Mouse (Mus musculus) hindbrain, embryonic 12.5 days (tissue): ENCODE measurements around the gene Gpr18. TPM values are rescaled to one million over a fixed set of nuclear protein-coding genes. Genes with fewer than 3 reads are reported as not detected.

ENCODE experiments used
- ATAC-seq: fragments of 200-750 bp; cut with Nextera tagmentation; 2 replicates; pipeline ENCODE4 v1.8.0; 2017; ENCODE audit warnings: moderate TSS enrichment; ENCODE audit not compliant: low FRiP score
- H3K27ac ChIP-seq: fragments of 300-500 bp; sonication (generic); 2 replicates; pipeline ENCODE4 v1.5.1; 2016; ENCODE audit warnings: mild to moderate bottlenecking
- H3K27me3 ChIP-seq: fragments of 300-500 bp; sonication (generic); 2 replicates; pipeline ENCODE4 v1.6.1; 2016; ENCODE audit warnings: mild to moderate bottlenecking
- H3K36me3 ChIP-seq: fragments of 300-500 bp; sonication (generic); 2 replicates; pipeline ENCODE4 v1.6.1; 2016; ENCODE audit warnings: mild to moderate bottlenecking
- H3K4me1 ChIP-seq: fragments of 300-500 bp; sonication (generic); 2 replicates; pipeline ENCODE4 v1.6.1; 2016
- H3K4me2 ChIP-seq: fragments of 300-500 bp; sonication (generic); replicated peaks from 2 replicates; pipeline ENCODE4 v1.6.1; 2016; ENCODE audit warnings: mild to moderate bottlenecking
- H3K4me3 ChIP-seq: fragments of 300-500 bp; sonication (generic); 2 replicates; pipeline ENCODE4 v1.5.1; 2016; ENCODE audit warnings: mild to moderate bottlenecking
- H3K9ac ChIP-seq: fragments of 300-500 bp; sonication (generic); 2 replicates; pipeline ENCODE4 v1.6.1; 2016; ENCODE audit warnings: mild to moderate bottlenecking, moderate library complexity
- H3K9me3 ChIP-seq: fragments of 300-500 bp; sonication (generic); replicated peaks from 2 replicates; pipeline ENCODE4 v1.6.1; 2016; ENCODE audit warnings: mild to moderate bottlenecking
- WGBS: fragments of 180-500 bp; shearing (Covaris S2); methylation state at CpG from one replicate; pipeline ENCODE4 v1.1.7; 2016; 5-methylcytosine and 5-hydroxymethylcytosine counted together
- polyA plus RNA-seq: library from polyadenylated mRNA; unstranded; fragments of >200 nt; fragmentation: Nextera tagmentation; extraction: Ambion mirVana; gene quantifications from 2 replicates; pipeline ENCODE4 v1.2.1, GENCODE M21; 2016

The Gpr18 gene
- polyA plus RNA-seq, 1 experiment from 2014 or later: not detected

DNA sequence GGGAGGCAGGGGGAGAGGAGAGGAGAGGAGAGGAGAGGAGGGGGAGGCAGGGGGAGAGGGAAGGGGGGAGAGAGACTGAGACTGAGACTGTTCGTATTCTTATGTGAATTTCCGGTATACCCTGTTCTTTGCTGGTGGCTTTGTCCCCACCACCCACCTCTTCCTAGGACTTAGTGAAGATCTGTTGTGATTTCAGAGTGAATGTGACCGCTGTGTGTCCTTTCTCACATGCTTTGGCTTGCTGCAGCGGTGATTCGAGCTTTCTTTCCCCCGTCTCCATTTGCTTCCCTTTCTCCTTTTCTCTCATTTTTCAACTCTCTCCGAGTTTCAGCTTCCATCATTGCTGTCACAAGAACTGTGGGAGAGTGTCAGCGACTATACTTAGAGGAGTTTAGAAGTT lies 31.1 kb upstream of the Gpr18 start:
- WGBS: 77% methylated on average over 8 of the region's 8 CpGs
- Histone ChIP-seq H3K4me2 (no peak overlapping the region), H3K36me3 (no peaks in the 10 kb centered on the region), H3K27me3 (no peaks in the 10 kb centered on the region), H3K4me3 (no peak overlapping the region), H3K9me3 (0 out of 2 replicates have a peak, but pooled peaks cover 3% of the 10 kb centered on the region), H3K27ac (no peak overlapping the region), H3K9ac (no peak overlapping the region), H3K4me1 (no peaks in the 10 kb centered on the region)
- no peak for ATAC-seq

DNA sequence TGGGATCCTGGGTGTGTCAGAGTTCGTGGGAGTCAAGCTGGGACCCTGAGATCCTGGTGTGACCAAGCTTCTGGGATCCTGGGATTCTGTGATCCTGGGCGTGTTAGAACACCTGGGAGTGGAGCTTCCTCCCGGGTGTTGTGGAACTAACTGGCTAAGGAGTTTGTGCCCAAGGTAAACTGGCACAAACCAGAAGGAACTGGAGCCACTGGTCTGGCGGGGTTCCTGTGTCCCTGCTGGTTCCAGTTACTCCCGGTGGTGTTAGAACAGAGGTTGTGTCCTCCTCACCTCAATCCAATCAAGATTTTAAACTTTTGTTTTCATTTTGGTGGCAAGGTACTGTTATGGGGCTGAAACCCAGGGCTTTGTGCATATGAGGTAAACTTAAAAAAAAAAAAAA lies 30.6 kb upstream of the Gpr18 start:
- H3K4me3 ChIP-seq: no peak overlapping the region
- no peak overlapping the region for H3K9ac ChIP-seq
- 0 out of 2 replicates have a peak, but pooled peaks cover 3% of the 10 kb centered on the region for H3K9me3 ChIP-seq
- no peaks in the 10 kb centered on the region for H3K27me3 ChIP-seq
- no peaks in the 10 kb centered on the region for H3K36me3 ChIP-seq
- H3K4me1 ChIP-seq: no peaks in the 10 kb centered on the region
- ATAC-seq: no peak
- 84% methylated on average over 5 of the region's 5 CpGs for WGBS
- H3K27ac ChIP-seq: no peak overlapping the region
- H3K4me2 ChIP-seq: no peak overlapping the region

DNA sequence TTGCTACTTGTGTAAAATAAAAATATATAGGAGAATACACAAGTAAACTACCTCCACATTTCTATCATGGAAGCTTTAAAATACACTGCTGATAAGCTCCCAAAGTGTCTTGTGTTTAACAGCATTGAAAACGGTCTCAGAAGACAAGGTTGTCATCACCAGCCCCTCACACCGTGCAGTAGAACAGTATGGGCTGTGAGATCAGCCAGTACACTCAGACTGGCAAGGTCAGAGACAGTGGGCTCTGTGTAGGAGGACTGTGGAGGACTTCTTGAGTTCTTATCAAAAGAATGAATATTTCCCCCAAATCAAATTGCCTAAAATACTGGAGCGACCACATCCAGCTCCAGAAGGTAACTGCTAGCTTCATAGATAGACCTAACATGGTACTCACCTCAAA lies 24.0 kb upstream of the Gpr18 start:
- H3K4me1 ChIP-seq: no peaks in the 10 kb centered on the region
- H3K9ac ChIP-seq: no peak overlapping the region
- no peak overlapping the region for H3K4me3 ChIP-seq
- no peak for ATAC-seq
- H3K27ac ChIP-seq: no peak overlapping the region
- 91% methylated on average over 3 of the region's 3 CpGs for WGBS
- peaks cover 7% of the 10 kb centered on the region for H3K36me3 ChIP-seq
- H3K9me3 ChIP-seq: peaks cover 13% of the 10 kb centered on the region; the same call in 1 of the 2 replicates
- no peak overlapping the region for H3K4me2 ChIP-seq
- H3K27me3 ChIP-seq: no peaks in the 10 kb centered on the region

DNA sequence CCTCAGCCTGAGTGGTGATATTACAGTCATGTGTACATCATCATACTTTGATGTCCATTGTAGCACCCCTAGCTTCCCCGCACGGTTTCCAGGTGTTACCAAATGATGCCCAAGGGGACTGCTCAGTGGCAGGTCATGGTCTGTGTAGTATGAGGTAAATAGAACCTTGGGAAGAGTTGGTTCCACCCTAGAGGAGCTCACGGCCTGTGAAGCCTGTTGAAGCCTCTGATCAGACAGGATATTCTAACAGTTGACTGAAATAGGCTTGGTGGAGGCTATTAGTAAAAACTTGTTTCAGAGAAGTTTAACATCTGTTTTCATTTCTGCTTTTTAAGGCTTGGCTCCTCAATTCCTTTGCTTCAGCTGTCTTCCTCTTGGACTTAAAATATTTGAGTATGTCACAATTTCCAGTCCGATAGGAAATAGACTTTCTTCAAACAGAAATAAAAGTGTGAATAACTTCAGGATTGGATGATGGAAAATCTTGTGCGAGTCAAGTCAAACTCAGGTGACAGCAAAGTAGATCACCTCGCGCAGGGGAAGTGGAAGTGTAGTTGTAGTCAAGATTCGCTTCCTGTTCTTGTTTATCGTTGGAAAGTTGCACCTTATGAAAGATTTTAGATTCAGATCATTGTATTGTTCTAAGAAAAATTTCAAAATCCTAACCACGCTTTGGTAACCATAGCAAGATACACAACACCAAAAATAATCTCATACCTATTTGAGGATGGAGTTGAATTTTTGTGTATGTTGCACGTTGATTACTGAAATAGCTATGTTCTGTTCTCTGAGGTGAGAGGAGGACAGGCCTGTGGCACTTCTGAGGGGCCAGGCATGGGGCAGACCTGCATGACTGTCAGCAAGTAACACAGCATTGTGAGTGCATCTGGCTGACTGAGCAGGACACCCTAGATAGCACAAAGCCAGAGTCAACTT lies 22.9 kb upstream of the Gpr18 start:
- ATAC-seq: no peak
- no peaks in the 10 kb centered on the region for H3K27me3 ChIP-seq
- no peak overlapping the region for H3K4me3 ChIP-seq
- no peak overlapping the region for H3K4me2 ChIP-seq
- WGBS: 92% methylated on average over 11 of the region's 11 CpGs
- peaks cover 17% of the 10 kb centered on the region for H3K36me3 ChIP-seq
- H3K9me3 ChIP-seq: peaks cover 13% of the 10 kb centered on the region; the same call in 1 of the 2 replicates
- no peaks in the 10 kb centered on the region for H3K4me1 ChIP-seq
- H3K27ac ChIP-seq: no peak overlapping the region
- no peak overlapping the region for H3K9ac ChIP-seq

DNA sequence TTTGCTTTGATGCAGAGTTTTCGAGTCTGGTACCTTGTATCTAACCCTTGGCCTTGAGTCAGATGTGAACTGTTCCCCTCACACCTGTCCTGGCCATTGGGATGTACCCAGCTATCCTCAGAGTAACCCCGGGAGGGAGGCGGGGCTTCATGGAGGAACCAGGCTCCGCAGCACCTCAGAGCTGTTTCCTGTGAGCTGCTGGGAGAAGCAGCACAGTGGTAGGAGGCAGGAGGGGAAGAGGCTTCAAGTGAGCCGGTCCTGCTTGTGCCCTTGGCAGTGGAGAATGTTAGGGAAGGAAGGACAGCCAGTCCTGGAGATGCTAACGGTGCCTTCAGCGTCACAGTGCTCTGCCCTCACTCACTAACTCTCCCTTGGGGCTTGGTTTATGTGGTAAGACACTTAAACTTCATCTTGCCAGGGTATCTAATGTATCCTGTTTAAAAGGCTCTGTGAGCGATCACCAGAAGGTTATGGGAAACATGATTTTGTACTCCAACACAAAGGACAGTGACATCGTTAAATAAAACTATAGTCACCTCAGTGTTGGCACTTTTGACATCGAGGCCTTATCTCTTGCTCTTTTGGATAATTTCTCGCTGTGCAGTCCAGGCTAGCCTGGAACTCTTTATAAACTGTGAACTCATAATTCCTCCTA lies 22.1 kb upstream of the Gpr18 start:
- WGBS: 87% methylated on average over 11 of the region's 11 CpGs
- no peaks in the 10 kb centered on the region for H3K27me3 ChIP-seq
- no peak overlapping the region for H3K27ac ChIP-seq
- no peak for ATAC-seq
- no peak overlapping the region for H3K4me2 ChIP-seq
- no peak overlapping the region for H3K9ac ChIP-seq
- no peak overlapping the region for H3K4me3 ChIP-seq
- H3K4me1 ChIP-seq: no peaks in the 10 kb centered on the region
- H3K36me3 ChIP-seq: peaks cover 17% of the 10 kb centered on the region
- H3K9me3 ChIP-seq: peaks cover 11% of the 10 kb centered on the region; the same call in 1 of the 2 replicates

DNA sequence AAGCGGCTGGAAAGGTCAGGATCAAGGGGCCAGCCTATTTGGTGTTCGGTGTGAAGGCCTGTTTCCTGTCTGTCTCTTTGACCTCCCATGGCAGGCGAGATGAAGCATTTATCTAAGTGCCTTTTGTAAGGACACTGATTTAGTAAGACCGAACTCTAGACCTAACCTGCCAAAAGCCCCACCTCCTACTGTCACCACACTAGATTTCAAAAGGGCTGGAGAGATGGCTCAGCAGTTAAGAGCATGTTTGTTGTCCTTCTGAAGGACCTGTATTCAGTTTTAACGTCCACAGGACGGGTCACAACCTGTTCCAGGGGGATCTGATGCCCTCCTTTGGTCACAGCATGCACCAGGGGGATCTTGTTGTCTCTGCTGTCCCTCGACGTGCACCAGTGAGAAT lies 21.3 kb upstream of the Gpr18 start:
- Histone ChIP-seq H3K4me1 (0 out of 2 replicates have a peak, but pooled peaks cover under 1% of the 10 kb centered on the region), H3K4me3 (no peak overlapping the region), H3K27ac (no peak overlapping the region), H3K9ac (no peak overlapping the region), H3K27me3 (no peaks in the 10 kb centered on the region), H3K4me2 (no peak overlapping the region), H3K36me3 (peaks cover 17% of the 10 kb centered on the region), H3K9me3 (peaks cover 10% of the 10 kb centered on the region; the same call in 1 of the 2 replicates)
- ATAC-seq: no peak
- 80% methylated on average over 8 of the region's 8 CpGs for WGBS

DNA sequence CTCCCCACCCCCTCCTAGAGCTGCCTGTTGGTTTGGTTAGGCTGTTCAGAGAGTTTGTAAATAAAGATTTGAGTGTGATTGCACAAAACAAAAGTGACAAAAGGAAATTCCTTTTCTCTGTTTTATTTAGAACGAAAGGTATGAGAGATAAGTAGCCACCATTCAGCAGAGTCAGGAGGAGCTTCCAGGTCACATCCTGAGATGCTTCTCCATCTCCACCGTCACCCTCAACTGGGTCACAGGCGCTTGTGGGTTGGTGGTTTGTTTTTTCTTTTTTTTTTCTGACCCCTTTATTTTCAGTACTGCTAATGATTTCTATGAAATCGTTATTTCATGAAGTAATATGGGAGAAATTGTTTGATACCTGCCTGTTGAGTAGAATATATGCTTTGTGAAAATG lies 20.8 kb upstream of the Gpr18 start:
- Histone ChIP-seq H3K36me3 (peaks cover 17% of the 10 kb centered on the region), H3K9ac (no peak overlapping the region), H3K27ac (no peak overlapping the region), H3K4me2 (no peak overlapping the region), H3K4me1 (peaks cover 5% of the 10 kb centered on the region; the same call in 1 of the 2 replicates), H3K9me3 (peaks cover 10% of the 10 kb centered on the region; the same call in 1 of the 2 replicates), H3K4me3 (no peak overlapping the region), H3K27me3 (no peaks in the 10 kb centered on the region)
- 95% methylated on average over 4 of the region's 4 CpGs for WGBS
- no peak for ATAC-seq

DNA sequence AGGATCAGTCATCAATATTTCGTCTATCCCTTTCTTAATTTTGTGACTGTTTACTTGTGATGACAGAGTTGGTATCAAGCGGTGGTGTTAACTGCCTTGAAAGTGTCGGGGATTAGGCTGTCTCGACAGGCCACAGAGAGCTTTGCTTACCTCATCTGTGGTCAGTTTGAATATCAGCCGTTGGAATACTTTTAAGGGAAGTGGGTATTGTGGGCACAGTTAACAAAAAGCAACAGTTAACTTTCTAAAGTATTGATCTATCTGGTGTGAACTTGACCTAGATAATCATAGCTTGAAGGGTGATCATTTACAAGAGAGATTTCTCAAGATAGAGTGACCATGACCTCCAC lies 19.0 kb upstream of the Gpr18 start:
- H3K4me2 ChIP-seq: no peak overlapping the region
- H3K4me3 ChIP-seq: no peak overlapping the region
- H3K4me1 ChIP-seq: peaks cover 5% of the 10 kb centered on the region; the same call in 1 of the 2 replicates
- no peaks in the 10 kb centered on the region for H3K27me3 ChIP-seq
- no peak overlapping the region for H3K9ac ChIP-seq
- H3K9me3 ChIP-seq: peaks cover 10% of the 10 kb centered on the region; the same call in 1 of the 2 replicates
- peaks cover 17% of the 10 kb centered on the region for H3K36me3 ChIP-seq
- no peak overlapping the region for H3K27ac ChIP-seq
- WGBS: 93% methylated on average over 5 of the region's 5 CpGs
- no peak for ATAC-seq

DNA sequence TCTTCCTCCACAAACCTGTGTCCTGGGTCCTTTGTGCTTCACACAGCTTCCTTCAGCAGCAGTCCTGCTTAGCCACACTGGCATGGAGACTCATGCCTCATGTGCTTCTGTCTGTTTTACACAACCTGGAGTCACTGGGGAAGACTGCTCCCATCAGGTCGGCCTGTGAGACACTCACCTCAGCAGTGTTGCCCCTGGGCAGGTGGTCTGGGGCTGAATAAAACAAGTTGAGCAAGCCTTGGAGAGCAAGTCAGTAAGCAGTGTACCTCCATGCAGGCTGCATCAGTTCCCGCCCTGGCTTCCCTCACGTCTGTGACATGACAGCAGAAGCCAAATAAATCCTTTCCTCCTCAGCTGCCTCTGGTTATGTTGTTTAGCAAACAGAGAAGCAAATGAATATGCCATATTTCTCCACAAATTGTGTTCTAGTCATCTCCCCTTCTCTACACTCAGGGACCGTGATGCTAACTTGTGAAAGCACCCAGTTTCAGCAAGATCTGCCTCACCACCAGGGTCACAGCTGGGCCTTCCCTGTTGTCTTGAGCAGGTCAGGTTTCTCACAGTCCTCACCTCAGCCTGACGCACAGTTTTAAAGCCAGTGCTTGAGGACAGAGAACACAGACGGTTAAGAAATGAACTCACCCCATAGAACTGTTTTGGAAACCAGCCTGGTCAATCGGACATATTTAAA lies 18.5 kb upstream of the Gpr18 start:
- H3K4me2 ChIP-seq: no peak overlapping the region
- no peak overlapping the region for H3K9ac ChIP-seq
- H3K27me3 ChIP-seq: no peaks in the 10 kb centered on the region
- H3K9me3 ChIP-seq: peaks cover 10% of the 10 kb centered on the region; the same call in 1 of the 2 replicates
- no peak overlapping the region for H3K27ac ChIP-seq
- no peak for ATAC-seq
- no peak overlapping the region for H3K4me3 ChIP-seq
- H3K4me1 ChIP-seq: peaks cover 5% of the 10 kb centered on the region; the same call in 1 of the 2 replicates
- 92% methylated on average over 7 of the region's 7 CpGs for WGBS
- peaks cover 17% of the 10 kb centered on the region for H3K36me3 ChIP-seq

DNA sequence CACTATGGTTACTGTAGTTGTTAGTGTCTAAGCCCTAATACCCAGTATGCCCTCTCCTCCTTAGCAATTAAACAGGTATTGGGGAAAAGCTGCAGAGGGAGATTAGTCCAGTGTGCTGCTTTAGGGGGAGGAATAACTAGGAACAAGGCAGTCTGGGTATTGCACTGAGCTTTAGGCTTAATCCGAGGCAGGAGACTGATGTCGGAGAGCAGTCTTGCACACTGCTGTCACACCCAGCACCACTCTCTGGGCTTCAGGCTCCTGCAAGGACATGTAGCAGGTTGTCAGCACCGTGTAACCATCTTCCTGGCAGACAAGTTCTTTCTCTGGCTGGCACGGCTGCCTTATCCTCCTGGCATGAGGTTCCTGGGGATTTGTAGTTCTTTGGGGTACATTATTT lies 16.6 kb upstream of the Gpr18 start:
- H3K4me3 ChIP-seq: no peak overlapping the region
- ATAC-seq: no peak
- no peak overlapping the region for H3K4me2 ChIP-seq
- no peak overlapping the region for H3K9ac ChIP-seq
- H3K4me1 ChIP-seq: peaks cover 5% of the 10 kb centered on the region; the same call in 1 of the 2 replicates
- 100% methylated on average over 4 of the region's 4 CpGs for WGBS
- H3K27me3 ChIP-seq: no peaks in the 10 kb centered on the region
- H3K27ac ChIP-seq: no peak overlapping the region
- peaks cover 10% of the 10 kb centered on the region; the same call in 1 of the 2 replicates for H3K9me3 ChIP-seq
- H3K36me3 ChIP-seq: peaks cover 17% of the 10 kb centered on the region

DNA sequence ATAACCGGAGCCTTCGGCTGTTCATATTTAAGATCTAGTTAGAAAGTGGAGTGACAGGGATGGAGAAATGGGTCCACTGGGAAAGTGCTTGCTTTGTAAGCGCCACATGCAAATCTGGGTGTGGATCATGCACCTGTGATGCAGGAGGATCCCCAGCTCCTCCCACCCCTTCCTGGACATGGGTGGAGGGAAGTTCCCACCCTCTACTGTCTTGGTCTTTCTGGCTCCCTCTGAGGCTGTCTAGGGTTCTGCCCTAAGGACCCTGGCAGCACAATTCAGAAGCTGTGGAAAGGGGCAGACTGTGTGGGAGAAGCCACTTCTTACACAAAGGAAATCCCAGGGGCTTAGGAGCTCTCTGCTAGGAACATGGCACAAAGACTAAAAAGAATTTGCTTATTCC lies 16.0 kb upstream of the Gpr18 start:
- WGBS: 93% methylated on average over 3 of the region's 3 CpGs
- no peaks in the 10 kb centered on the region for H3K27me3 ChIP-seq
- no peak overlapping the region for H3K4me2 ChIP-seq
- peaks cover 5% of the 10 kb centered on the region; the same call in 1 of the 2 replicates for H3K4me1 ChIP-seq
- no peak overlapping the region for H3K4me3 ChIP-seq
- peaks cover 10% of the 10 kb centered on the region; the same call in 1 of the 2 replicates for H3K9me3 ChIP-seq
- H3K9ac ChIP-seq: no peak overlapping the region
- ATAC-seq: no peak
- no peak overlapping the region for H3K27ac ChIP-seq
- H3K36me3 ChIP-seq: peaks cover 17% of the 10 kb centered on the region
